Mouse (Mus musculus): ENCODE results near the gene Nfe2l2.

DNA sequence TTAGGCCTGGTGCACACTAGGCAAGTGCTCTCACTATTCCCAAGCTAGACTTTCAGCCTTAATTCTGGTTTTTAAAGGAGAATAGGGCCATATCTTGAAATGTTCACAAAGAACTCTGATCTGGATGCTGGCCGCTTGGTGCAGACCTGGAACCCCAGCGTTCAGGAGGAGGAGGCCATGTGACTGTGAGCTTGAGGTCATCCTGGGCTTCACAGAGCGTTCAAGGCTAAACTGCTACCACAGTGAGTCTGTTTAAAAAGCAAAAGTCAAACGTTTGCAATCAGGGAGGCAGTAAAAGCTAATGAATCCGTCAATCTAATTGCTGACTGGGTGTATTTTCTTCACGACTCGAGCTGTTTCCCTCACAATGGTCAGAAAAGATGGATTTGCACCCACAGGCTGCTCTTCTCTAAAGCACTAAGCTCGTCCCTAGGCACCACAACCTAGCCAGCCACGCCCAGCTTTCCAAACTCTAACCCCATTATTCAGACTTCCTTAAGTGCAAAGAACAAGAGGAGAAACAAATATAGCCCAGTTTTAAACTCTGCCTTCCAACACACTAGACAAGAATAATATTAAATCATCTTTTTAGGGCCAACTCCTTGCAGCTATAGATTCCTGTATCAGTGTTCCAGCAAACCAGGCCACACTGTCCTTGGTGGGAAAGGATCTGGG, 8.6 kb downstream of the Nfe2l2 start:
- no peak for TF ChIP-seq CTCF (IDR thresholded peaks at IDR 0.05; ENCODE audit: borderline replicate concordance, control insufficient read depth, extremely low read depth, insufficient read depth, low read length, poor library complexity)
- no peak for TF ChIP-seq POLR2A (IDR thresholded peaks at IDR 0.05; ENCODE audit: control insufficient read depth, extremely low read depth, insufficient read depth, low read length, poor library complexity)

All from thymus, adult 2 months (tissue).